Mouse (Mus musculus) ES-Bruce4 (cell line): ENCODE measurements around the gene Phf11d. TPM values are rescaled to one million over a fixed set of nuclear protein-coding genes. Genes with fewer than 3 reads are reported as not detected.
"Not testable (repeated sequence)": the region's sequence is repeated elsewhere in the genome, so short reads cannot be mapped to it uniquely, and the experiment has no call there.

Experiments
- H3K27ac ChIP-seq: 2 replicates; pipeline ENCODE4 v1.5.1; 2012; ENCODE audit warnings: low read length, inconsistent platforms; ENCODE audit not compliant: insufficient read depth
- H3K27me3 ChIP-seq: 2 replicates; pipeline ENCODE4 v1.6.1; 2012; ENCODE audit warnings: mild to moderate bottlenecking, low read length, inconsistent platforms; ENCODE audit not compliant: control insufficient read depth, poor library complexity, insufficient read depth, severe bottlenecking
- H3K36me3 ChIP-seq: 2 replicates; pipeline ENCODE4 v1.6.1; 2012; ENCODE audit warnings: inconsistent platforms, mild to moderate bottlenecking, low read length, moderate library complexity; ENCODE audit not compliant: control insufficient read depth, poor library complexity, insufficient read depth, severe bottlenecking
- H3K4me1 ChIP-seq: one replicate; pipeline ENCODE4 v1.8.1; 2011; ENCODE audit warnings: low read length; ENCODE audit not compliant: control insufficient read depth, insufficient read depth
- H3K4me3 ChIP-seq: 2 replicates; pipeline ENCODE4 v1.5.1; 2011; ENCODE audit warnings: low read depth, mild to moderate bottlenecking, low read length
- H3K9ac ChIP-seq: 2 replicates; pipeline ENCODE4 v1.6.1; 2012; ENCODE audit warnings: low read depth, mild to moderate bottlenecking, inconsistent platforms; ENCODE audit not compliant: poor library complexity, severe bottlenecking
- H3K9me3 ChIP-seq: replicated peaks from 2 replicates; pipeline ENCODE4 v1.6.1; 2012; ENCODE audit warnings: mild to moderate bottlenecking, low read length, inconsistent platforms; ENCODE audit not compliant: control insufficient read depth, poor library complexity, insufficient read depth, severe bottlenecking
- CTCF ChIP-seq: IDR thresholded peaks from one replicate; pipeline ENCODE4 v1.8.1; 2011; ENCODE audit warnings: low read depth, low read length
- EP300 ChIP-seq: IDR thresholded peaks from 2 replicates; pipeline ENCODE4 v1.6.1; 2011; ENCODE audit warnings: low read depth, low read length; ENCODE audit not compliant: insufficient read depth
- POLR2A ChIP-seq: IDR thresholded peaks from one replicate; pipeline ENCODE4 v1.8.1; 2011; ENCODE audit warnings: low read length; ENCODE audit not compliant: insufficient read depth
- polyA plus RNA-seq: library from polyadenylated mRNA; stranded (reverse); fragments of >200 nt; gene quantifications from 2 replicates; pipeline ENCODE4 v1.2.4, GENCODE M21; 2011; ENCODE audit warnings: low read depth; ENCODE audit not compliant: missing spikeins, insufficient read depth, insufficient read length

The Phf11d gene
- polyA plus RNA-seq, 1 experiment: 23.4 TPM

DNA sequence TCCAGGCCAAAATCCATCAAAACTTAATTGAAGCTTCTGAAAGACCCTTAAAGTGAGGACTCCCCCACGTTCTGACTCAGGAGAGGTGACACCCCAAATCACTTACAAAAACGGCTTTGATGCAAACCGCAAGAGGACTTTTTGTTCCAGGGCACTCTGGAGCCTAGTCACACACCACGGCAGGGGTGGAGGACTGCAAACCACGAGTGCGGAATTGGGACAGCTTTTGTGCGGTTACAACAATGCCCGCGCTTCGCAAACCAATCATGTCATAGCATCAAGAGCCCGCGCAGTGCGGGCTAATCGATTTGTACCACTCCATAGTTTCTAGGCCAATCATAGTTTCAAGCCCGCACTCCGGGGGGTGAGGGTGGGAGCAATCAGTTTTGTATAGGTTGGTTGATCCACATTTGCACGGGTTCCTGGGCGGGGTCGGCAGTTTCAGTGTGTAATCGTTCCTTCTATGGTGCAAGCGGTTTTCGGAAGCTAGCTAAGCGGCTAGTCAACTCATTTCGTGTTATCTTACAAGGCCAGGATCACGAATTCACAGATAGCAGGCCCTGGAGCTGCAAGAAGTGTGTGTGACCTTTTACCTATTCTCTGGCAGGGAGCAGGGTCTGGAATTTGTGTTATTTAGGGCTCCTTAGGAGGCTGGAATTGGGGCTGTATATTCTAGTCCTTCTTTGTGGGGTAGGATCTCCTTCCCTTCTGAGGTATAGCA is 5.2 kb upstream of the Phf11d start:
- peak overlapping the region; percentile 70 for H3K27ac ChIP-seq
- TF ChIP-seq POLR2A: no peak
- 0 out of 2 replicates have a peak, but pooled peaks have one; percentile 21 for TF ChIP-seq EP300
- peaks cover 4% of the 10 kb centered on the region for H3K4me1 ChIP-seq
- H3K36me3 ChIP-seq: no peaks in the 10 kb centered on the region
- H3K9ac ChIP-seq: 0 out of 2 replicates have a peak overlapping the region, but pooled peaks have one; percentile 8
- no peaks in the 10 kb centered on the region for H3K27me3 ChIP-seq
- peaks cover 16% of the 10 kb centered on the region for H3K9me3 ChIP-seq
- peak overlapping the region; percentile 42 for H3K4me3 ChIP-seq

DNA sequence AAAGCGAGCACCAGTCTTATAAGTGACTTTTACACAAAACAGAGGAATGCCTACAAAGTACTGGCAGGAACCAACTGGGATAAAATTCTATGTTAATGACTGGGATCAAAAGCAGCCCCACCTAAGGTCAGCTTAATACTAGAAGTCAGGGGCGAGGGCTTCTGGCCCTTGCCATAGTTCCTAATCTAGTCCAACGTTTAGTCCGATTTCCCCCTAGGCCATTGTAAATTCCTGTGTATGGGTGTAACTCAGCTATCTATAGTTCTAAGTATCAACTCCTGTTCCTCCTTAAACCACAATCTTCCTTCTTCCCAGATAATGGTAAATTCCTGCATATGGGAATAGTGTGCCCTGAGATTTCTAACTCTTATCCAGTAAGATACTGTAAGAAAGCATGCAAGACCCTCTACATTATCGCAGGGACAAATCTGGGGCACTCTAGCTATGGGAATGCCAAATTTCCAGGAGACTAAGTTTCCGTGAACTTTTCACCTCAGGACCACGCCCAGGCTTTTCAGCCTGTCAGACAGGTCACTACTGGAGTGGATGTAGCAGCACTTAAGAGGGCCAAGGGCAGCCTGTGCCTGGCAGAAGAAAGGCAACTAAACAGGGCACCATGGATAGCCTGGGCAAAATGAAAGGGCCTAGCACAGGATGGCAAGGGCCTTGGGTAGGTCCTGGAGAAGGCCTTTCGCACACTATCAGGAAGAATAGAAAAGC is 1.3 kb upstream of the Phf11d start:
- Histone ChIP-seq H3K4me3 (no peak overlapping the region), H3K27me3 (no peaks in the 10 kb centered on the region), H3K27ac (peak overlapping the region; percentile 79), H3K9me3 (peaks cover 2% of the 10 kb centered on the region; the same call in 1 of the 2 replicates), H3K4me1 (peaks cover 2% of the 10 kb centered on the region), H3K9ac (no peak overlapping the region), H3K36me3 (no peaks in the 10 kb centered on the region)
- TF ChIP-seq POLR2A (no peak), EP300 (no peak), CTCF (no peak)

GRCm38 (mm10) chr14:59341189-59341588 is 24.1 kb downstream of the Phf11d start, which contains the start of gene Phf11b:
TSS of gene Phf11b (minus strand) at chr14:59341351.
- H3K4me1 ChIP-seq, H3K36me3 ChIP-seq, H3K9me3 ChIP-seq, H3K27me3 ChIP-seq, H3K27ac ChIP-seq, H3K9ac ChIP-seq, H3K4me3 ChIP-seq: not testable (repeated sequence)

- Histone ChIP-seq H3K4me1 (no peaks in the 10 kb centered on the region), H3K27me3 (no peaks in the 10 kb centered on the region), H3K9me3 (no peaks in the 10 kb centered on the region), H3K36me3 (no peaks in the 10 kb centered on the region), H3K27ac (no peak overlapping the region), H3K9ac (no peak overlapping the region), H3K4me3 (no peak overlapping the region)
- TF ChIP-seq EP300: no peak
- no peak for TF ChIP-seq CTCF
- TF ChIP-seq POLR2A: no peak
Observed at GRCm38 (mm10) chr14:59339541-59339940, 25.7 kb downstream of the Phf11d start.

GRCm38 (mm10) chr14:59336056-59336455 is 29.2 kb downstream of the Phf11d start:
- not testable (repeated sequence) for H3K27ac ChIP-seq, H3K9me3 ChIP-seq, H3K4me3 ChIP-seq

DNA sequence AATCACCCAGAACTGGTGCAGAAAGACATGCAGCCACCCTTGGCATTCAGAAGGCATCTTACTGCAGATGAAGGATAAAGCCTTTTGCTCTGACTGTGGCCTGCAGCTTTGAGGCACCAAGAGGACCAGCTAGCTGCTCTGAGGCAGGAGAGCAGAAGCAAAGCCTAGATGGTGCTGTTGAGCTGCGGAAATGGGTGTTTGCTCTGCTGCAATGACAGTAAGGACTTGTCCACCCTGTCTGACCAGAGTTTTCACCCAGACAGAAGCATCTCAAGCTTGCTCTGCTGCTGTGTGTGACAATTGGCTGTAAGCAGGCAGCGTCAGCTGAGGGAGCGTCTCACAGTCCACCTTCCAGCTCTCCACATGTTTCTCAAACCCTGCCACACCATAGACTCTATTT is 34.8 kb downstream of the Phf11d start:
- H3K36me3 ChIP-seq, H3K4me3 ChIP-seq, H3K27ac ChIP-seq, H3K9ac ChIP-seq, H3K9me3 ChIP-seq, H3K27me3 ChIP-seq, H3K4me1 ChIP-seq: not testable (repeated sequence)
- peak; percentile 40 for TF ChIP-seq CTCF

More at GRCm38 (mm10) chr14:59336056-59336455, 29.2 kb downstream of the Phf11d start:
- not testable (repeated sequence) for H3K4me1 ChIP-seq, H3K27me3 ChIP-seq, H3K9ac ChIP-seq, H3K36me3 ChIP-seq

- H3K36me3 ChIP-seq, H3K27me3 ChIP-seq, H3K4me3 ChIP-seq, H3K4me1 ChIP-seq, H3K27ac ChIP-seq, H3K9me3 ChIP-seq, H3K9ac ChIP-seq: not testable (repeated sequence)
Observed at GRCm38 (mm10) chr14:59319970-59320369, 45.3 kb downstream of the Phf11d start.

DNA sequence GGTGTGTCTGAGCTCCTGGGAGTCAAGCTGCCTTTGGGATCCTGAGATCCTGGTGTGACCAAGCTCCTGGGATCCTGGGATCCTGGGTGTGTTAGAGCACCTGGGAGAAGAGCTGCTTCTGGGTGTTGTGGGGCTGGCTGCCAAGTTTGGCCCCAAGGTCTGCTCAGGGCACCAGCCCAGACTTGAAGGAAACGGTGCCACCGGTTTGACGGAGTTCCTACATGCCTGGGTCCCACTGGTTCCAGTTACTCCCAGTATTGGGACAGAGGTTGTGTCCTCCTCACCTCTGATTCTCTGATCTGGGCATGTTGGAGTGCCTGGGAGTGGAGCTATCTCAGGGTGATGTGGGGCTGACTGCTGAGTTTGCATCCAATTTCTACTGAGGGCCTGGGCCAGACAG is 46.2 kb downstream of the Phf11d start:
- not testable (repeated sequence) for H3K9ac ChIP-seq, H3K27ac ChIP-seq, H3K4me1 ChIP-seq, H3K27me3 ChIP-seq, H3K36me3 ChIP-seq, H3K4me3 ChIP-seq, H3K9me3 ChIP-seq
